Mouse (Mus musculus): Measurements from ENCODE around the gene 2210010C04Rik. TPM values are rescaled to one million over a fixed set of nuclear protein-coding genes. Genes with fewer than 3 reads are reported as not detected.

The 2210010C04Rik gene
- total RNA-seq (2022): not detected

DNA sequence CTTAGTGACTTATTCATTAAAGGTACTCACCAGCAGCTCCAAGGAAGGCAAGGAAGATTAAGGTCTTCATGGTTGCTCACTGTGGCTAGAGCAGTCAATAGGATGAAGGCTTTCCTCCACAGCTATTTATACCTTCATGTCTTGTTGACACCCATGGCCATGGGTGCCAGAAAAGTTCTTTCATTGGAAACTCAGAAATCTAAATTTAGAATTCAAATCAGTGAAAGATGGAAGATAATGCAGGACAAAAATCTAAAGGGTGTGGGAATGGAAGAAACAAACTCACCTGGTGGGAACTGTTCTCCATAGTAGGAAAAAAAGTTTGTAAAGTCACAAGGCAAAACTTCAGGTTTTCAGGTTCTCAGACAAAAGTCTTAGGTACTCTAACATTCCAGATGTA lies at the start of gene 2210010C04Rik:
Gene 2210010C04Rik (minus strand): TSS at position 101 of the 400 bp plus-strand sequence.
- DNase-seq (ENCODE audit: low spot score in 2 of 2): no peak

DNA sequence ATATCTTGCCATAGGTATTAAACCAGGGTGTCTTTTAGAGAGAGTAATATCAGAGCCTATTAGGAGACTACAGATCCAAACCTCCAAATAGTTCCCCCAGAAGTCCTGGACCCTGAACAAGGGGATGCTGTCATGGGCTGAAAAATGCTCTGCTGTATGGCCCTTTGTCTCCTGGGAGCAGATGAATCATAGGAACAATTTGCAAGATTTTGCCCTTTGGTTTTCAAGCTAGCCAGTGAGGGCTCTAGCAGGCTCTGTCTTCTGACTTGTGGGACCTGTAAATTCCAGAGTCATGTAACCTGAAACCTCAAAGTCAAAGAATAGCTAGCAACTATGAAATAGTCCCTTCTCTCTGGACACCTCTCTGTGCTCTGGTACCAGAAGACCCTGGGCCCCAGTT lies 44.8 kb upstream of the 2210010C04Rik start:
- no peak for DNase-seq (ENCODE audit: low spot score in 2 of 2)

DNA sequence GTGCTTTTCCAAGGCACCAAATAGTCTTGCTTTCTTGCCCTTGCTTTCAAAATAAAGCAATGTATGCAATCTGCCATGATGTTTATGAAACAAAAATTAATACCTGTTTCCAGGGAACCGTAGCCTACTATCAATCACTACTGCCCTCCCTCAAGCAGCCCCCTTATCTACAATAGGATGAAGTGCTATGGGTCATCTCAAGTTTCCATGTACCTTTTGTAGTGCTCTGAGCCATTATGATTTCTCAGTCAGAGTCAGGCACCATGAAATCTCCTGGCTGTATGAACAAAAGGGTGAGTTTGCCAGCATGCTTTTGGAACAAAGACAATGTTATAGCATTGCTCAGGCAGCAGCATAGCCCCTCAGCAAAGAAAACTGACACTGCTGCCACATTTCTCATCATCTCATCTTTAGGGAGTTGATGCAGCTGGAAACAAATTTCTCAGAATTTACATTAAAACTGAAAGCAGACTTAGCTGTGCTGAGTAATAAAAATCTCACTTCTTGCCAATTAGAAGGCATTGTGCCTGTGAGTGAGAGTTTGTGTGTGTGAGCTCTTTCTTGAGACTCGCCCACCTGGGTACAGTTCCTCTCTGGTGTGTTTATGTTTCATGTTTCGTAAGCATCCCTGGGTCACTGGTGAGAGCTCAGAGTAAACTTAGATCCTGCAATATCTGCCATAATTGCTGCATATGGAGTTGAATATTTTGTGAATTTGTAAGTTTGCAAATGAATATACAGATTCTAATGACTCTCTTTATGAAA lies 43.4 kb upstream of the 2210010C04Rik start:
- DNase-seq (ENCODE audit: low spot score in 2 of 2): no peak

DNA sequence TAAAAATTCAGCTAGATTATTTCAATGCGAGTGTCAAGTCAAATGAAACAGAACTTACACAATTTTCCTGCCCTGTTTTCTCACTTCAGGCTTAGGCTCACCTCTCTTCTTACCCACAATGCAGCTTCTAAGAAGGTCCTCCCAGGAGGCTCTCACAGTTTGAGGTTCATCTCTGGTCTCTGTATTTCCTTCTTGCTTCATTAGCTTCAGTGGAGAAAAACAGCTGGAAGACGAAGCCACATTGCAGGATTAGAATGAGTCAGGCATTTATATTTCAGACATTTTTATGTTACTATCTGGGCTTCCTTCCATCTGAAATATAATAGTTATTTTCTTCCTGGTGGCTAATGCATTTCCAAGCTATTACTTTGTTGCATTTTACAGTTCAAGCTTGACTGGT lies 40.4 kb upstream of the 2210010C04Rik start:
- DNase-seq (ENCODE audit: low spot score in 2 of 2): no peak

DNA sequence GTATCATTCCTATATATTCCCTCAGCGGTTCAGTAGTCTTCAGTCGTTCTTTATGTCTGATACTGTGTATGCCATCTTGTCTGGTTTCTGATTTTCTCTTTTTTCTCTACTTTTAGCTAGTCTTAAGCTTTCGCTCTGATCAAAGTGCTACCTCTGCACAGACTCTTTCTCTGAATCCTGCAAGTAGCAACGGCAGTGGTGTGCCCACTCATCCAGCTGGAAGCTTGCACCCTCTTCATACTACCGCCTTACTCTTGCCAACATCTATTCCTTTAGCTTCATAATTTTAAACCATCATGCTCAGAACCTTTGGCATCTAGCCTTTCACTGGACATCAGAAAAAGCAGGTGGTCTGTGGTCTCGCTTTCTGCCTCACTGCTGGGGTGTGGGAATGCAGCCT lies 28.0 kb upstream of the 2210010C04Rik start:
- DNase-seq (ENCODE audit: low spot score in 2 of 2): no peak

DNA sequence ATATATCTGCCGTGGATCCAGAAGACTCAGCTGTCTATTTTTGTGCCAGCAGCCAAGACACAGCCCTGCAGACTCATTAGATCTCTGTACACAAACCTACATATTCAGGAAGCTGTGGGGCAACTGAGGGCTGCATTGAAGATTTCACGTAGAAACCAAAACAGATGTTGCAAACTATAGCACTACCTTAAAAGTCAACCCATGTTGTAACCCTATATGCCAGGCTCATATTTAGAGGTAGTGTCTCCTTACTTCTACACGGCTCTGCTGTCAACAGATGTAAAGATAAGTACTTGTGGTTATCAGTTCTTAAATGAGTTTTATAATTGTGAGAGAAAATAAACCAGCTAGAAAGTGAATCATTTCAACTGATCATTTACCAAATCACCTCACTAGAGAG lies 27.4 kb upstream of the 2210010C04Rik start:
- no peak for DNase-seq (ENCODE audit: low spot score in 2 of 2)

DNA sequence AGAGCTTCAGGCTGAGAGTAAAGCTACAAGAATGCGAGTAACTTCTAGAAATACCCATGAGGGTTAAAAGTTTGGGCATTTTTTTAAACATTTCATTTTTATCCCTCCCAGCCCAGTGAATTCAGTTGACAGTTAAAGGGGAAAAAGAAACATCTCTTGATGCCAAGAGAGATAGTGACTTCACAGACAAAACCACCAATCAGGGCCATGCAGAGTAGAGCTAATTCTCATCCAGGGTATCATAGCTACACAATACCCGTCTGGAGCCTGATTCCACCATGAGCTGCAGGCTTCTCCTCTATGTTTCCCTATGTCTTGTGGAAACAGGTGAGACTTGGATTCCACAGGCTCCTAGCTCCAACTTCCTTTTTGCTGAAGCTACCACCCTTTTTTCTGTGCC lies 26.8 kb upstream of the 2210010C04Rik start:
- DNase-seq (ENCODE audit: low spot score in 2 of 2): no peak

DNA sequence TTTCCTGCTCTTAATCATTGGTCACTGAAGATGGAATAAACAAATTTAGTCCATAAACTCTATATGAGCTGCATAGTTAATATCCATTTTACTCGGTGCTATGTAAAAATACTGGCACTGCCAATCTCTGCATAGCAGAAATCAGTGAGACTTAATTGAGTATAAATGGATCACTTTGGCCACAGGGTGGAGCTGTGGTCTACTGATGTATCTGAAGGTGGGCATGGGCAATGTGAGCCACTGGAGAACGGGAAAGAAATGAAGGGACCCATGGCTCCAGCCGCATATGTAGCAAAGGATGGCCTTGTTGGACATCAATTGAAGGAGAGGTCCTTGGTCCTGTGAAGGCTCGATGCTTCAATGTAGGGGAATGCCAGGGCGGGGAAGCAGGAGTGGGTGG lies 25.8 kb upstream of the 2210010C04Rik start:
- DNase-seq (ENCODE audit: low spot score in 2 of 2): no peak

DNA sequence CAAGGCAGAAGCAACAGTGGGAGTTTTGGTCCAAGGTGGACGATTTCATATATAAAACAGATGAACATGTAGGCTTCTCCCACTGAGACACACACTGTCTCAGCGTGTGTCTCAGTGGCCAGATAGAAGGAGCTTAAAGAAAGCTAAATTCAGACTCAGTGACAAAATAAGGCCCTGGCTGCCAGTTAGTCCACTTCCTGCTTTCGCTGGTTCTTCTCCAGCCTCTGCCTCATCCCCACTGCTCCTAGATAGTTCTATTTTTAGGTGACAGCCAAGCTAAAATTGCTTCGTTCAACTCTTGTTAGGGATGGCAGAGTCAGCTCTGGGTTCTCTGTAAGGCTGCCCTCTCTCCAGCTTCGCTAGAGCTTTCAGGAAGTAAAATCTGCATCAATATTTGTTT lies 22.3 kb upstream of the 2210010C04Rik start:
- no peak for DNase-seq (ENCODE audit: low spot score in 2 of 2)

DNA sequence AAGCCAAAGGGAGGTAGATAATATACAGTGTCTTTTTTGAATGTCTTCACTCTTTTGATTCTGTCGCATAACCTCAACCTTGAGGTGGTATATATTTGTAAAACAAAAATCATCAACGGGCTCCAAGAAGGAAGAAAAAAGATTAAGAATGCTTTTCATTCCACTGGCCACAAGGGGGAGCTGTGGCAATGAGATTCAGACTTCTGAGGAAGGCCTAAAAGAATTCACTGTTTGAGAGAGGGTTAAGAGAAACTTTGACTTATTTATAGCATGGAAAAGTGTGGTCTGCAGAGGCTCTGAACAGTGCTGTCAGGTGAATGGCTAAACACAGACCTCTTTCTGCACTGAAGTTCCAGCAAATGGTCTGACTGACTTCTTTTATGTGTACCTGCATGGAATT lies 20.3 kb upstream of the 2210010C04Rik start:
- no peak for DNase-seq (ENCODE audit: low spot score in 2 of 2)

DNA sequence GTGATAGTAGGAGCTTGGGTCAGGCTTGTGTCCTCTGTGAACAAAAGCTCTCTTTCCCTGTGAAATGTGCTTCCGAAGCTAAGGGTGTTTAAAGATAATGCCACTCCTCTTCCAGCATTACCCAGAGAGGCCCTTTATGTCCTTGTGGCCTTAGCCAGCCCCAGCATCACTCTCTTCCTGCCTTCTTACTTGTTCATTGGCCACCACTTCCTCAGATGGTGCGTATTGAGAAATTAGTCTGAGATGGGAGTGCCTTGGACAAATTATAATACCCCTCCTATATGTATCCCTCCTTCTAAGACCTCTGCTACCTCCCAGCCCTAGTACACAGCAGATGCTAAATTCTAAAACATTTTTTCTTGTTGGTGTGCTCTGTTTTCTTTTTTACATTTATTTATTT lies 19.1 kb upstream of the 2210010C04Rik start:
- no peak for DNase-seq (ENCODE audit: low spot score in 2 of 2)

DNA sequence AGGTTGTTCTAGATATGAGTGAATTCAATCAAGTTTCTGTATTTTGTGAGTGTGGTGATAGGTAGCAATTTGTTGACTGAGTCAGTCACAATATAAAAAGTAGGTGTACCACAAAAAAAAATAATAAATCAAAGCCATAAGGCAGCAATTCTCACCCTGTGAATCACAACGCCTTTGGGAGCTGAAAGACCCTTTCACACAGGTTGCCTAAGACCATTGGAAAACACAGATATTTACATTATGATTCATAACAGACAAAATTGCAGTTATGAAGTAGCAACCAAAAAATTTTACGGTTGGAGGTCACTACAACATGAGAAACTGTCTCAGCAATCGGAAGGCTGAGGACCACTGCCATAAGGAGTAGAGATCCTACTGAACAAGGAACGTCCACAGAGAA lies 16.5 kb upstream of the 2210010C04Rik start:
- DNase-seq (ENCODE audit: low spot score in 2 of 2): no peak

DNA sequence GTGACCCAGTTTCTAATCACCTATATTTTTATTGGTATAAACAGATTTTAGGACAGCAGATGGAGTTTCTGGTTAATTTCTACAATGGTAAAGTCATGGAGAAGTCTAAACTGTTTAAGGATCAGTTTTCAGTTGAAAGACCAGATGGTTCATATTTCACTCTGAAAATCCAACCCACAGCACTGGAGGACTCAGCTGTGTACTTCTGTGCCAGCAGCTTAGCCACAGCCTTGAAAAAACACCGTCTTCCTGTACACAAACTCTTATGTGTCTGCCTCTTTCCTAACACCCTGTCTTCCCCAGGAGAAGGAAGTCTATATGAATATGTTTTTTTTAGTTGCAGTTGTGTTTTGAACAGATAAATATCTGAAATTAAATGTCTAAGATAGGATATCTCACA lies 13.3 kb upstream of the 2210010C04Rik start:
- no peak for DNase-seq (ENCODE audit: low spot score in 2 of 2)

DNA sequence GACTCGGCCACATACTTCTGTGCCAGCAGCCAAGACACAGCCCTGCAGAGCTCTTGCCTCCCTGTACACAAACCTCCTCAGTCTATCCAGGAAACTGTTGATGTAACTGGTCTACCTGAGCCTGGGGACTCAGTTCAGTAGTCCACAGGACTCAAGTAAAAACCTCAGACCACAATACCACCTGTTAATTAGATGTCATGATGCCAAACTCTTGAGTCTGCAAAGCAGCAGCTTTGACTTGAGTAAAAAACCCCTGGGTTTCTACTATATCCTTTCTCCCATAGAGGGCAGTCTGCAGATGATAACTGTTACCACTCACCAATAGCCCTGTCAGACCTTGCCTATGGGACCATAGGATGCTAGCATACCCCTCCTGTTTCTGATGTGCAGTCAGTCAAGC lies 12.7 kb upstream of the 2210010C04Rik start:
- DNase-seq (ENCODE audit: low spot score in 2 of 2): no peak

DNA sequence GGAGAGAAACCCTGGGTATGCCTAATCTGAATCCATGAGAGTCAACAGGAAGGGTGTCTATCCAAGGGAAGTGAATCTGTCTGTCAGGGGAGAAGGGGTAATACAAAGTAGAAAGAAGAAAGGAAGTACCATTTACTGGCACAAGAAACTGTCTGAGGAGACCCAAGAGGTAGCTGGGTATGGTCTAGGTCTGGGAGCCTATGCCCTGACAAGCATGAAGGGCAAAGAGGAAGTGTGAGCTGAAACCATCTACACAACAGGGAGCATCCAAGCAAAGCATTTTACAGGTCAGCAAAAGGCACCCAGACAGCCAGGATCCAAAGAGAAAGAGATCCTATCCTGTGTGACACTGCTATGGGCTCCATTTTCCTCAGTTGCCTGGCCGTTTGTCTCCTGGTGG lies 11.9 kb upstream of the 2210010C04Rik start:
- DNase-seq (ENCODE audit: low spot score in 2 of 2): no peak

DNA sequence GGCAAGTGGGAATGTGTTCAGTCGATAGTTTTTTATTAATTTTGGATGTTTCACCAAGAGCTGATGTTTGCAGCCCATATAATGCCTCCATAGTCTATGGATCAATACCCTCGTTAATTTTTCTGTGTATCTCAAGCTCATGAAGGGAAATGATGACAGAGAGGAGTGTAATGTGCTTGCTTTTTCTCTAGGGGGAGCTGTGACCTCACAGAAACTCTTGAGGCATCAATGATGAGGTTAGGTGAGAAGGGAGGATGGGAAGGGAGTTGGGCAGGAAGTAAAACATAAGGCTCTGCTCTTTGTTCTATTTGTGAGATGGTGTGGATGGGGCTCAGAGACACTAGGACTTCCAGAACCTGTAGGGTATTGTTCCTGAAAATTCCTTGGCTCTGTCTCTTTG lies 11.2 kb upstream of the 2210010C04Rik start:
- DNase-seq (ENCODE audit: low spot score in 2 of 2): no peak

DNA sequence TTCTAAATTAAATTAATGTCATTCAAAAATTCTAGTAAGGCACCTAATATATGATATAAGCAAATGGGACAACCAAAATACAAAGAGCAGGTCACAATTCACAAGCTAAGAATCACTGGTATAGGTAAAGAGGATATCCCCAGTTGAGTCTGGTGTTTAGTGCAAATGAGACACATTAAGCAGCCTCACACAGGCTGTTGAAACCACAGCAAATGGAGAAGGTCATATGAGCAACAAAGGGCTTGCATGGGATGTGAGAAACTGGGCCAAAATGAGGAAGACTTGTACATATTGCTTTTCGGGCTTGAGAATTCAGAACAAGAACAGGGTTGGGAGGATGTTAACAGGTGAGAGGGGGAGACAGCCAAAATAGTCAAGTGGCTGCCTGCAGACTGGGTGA lies 9.4 kb upstream of the 2210010C04Rik start:
- DNase-seq (ENCODE audit: low spot score in 2 of 2): no peak

DNA sequence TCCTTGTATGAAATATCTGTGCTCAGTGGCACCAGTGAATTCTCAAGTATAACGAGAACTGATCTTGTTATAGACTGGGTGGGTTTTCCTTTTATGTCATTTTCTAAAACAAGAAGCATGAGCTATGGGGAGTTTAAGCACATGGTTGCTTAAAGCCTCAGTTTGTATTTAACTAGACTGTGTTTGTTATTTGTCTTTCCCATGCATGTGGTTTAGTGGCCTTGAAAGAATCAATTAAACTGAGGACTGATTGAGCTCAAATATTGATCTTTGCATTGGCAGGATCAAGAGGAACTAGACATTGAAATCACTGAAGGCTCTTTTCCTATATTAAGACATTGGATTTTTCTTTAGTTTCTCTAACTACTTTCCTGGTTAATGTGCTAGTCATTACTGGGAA lies 9.0 kb upstream of the 2210010C04Rik start:
- DNase-seq (ENCODE audit: low spot score in 2 of 2): no peak

DNA sequence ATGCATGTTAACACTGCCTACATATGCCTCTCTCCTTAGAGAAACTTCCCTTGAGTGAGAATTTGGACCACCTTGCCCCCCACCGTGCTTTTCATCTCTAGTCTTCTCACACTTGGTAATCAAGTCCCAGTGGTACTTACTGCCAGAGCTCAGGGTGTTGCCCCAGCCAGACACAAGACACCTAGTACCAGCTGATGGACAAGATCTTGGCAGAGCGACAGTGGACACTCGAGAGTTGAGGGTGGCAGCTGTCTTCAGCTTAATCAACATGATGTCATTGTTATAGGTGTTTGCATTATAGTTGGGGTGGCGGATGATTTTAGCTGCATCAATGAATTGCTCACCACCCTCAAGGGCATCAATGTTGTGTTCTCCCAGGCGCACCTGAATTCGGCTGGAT lies 2.5 kb downstream of the 2210010C04Rik start:
- DNase-seq (ENCODE audit: low spot score in 2 of 2): no peak

DNA sequence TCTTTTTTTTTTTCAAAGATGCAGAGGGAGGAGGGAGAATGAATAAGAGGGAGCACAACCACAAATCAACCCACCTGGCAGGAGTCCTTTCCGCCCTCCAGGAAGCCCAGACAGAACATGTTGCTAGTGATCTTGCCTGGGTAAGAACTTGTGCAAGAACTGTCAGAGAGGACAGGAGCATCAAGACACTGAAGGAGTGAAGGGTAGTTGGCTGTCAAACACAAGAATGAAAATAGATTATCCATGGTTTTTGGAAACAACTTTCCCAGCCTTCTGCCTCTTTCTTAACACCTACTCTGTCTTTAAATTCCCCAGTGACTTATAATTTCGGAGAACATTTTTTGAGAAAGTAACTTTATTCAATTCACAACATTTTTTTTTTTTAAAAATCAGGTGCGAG lies 3.1 kb downstream of the 2210010C04Rik start:
- no peak for DNase-seq (ENCODE audit: low spot score in 2 of 2)

DNA sequence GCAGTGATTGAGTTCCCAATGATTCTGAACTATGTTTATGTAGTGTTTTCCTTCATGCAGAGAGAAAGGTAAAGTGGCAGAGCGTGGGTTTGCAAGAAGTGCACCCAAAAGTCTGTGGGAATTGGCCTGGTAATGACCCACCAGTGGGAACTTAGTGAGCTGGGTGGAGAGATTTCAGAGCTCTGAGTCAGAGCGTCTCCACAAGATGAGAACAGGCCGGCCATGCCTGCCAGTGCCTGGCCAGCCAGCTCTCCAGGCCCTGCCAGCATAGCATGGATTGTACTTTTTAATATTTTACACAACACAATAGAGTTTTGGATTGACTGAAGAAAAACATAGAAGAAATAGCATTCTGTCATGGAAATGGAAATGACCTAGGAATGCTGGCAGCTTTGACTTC lies 4.5 kb downstream of the 2210010C04Rik start:
- no peak for DNase-seq (ENCODE audit: low spot score in 2 of 2)

DNA sequence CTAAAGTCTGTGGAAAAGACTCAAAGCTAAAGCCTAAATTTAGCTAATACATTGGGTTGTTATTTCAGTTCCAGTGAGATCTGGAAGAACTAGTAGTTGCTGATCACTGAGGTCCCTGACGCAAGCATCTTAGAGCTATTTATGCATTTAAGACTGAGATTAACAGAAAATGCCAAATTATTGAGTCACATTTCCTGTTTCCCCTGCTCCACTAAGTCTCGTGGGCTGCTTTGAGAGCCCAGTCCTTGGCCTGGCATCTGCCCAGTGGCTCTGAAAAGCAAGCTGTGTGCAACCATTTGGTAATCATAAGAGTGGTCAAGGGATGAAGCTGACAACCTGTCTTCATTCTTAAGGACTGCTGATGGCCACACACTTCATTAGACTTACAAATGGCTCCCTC lies 8.3 kb downstream of the 2210010C04Rik start:
- DNase-seq (ENCODE audit: low spot score in 2 of 2): no peak

DNA sequence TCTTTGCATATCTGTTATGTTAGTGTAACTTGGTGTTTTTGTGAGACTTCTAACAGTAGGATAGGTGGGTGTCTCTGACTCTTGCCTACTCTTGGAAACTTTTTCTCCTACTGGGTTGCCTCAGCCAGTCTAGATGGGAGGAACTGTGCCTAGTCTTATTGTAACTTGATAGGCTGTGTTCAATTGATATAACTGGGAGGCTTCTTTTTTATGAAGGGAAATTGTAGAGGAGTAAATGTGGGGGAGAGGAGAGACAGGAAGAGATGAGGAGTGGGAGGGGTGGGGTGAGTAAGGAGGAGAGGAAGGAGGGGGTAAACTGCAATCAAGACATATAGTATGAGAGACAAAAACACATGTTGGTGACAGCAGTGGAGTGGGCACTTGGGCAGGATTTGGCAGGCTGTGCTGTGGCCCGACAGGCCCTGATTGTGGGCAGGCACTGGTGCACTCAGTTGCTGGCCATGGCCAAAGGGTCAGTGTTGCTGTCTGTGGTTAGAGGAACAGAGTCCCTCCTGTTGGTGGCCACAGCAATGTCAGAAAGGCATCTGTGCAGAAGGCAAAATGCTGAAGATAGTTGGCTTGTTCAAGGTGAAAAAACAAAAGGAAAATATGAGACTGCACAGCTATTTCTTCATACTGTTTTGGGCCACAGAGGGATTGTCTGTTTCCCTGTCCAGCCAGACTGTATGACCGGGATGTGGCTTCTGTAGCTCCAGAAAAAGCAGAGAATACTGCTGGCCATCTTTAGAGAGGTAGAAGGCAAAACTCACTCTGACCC lies 9.2 kb downstream of the 2210010C04Rik start:
- DNase-seq (ENCODE audit: low spot score in 2 of 2): no peak

Measured in gastrocnemius, adult 8-10 months (tissue).